Mouse (Mus musculus): Measurements from ENCODE around the gene Eif4g3.

GRCm38 (mm10) chr4:138223623-138224022 lies 230.8 kb downstream of the Eif4g3 start:
- TF ChIP-seq CTCF (IDR thresholded peaks at IDR 0.05 in 2 of 3, conservative IDR thresholded peaks at IDR 0.05 in 1 of 3; ENCODE audit: control insufficient read depth in 1 of 3, insufficient read depth in 1 of 3, low read depth in 2 of 3, low read length in 3 of 3, poor library complexity in 1 of 3, severe bottlenecking in 1 of 3) (no peak), GATA1 (IDR thresholded peaks at IDR 0.05; ENCODE audit: low read depth, low read length) (no peak), E2F4 (IDR thresholded peaks at IDR 0.05; ENCODE audit: borderline replicate concordance, low read depth, low read length) (no peak)
